Mouse (Mus musculus): ENCODE results near the gene Ndufb3.
"Not testable (repeated sequence)": the region's sequence is repeated elsewhere in the genome, so short reads cannot be mapped to it uniquely, and the experiment has no call there.

The Ndufb3 gene

DNA sequence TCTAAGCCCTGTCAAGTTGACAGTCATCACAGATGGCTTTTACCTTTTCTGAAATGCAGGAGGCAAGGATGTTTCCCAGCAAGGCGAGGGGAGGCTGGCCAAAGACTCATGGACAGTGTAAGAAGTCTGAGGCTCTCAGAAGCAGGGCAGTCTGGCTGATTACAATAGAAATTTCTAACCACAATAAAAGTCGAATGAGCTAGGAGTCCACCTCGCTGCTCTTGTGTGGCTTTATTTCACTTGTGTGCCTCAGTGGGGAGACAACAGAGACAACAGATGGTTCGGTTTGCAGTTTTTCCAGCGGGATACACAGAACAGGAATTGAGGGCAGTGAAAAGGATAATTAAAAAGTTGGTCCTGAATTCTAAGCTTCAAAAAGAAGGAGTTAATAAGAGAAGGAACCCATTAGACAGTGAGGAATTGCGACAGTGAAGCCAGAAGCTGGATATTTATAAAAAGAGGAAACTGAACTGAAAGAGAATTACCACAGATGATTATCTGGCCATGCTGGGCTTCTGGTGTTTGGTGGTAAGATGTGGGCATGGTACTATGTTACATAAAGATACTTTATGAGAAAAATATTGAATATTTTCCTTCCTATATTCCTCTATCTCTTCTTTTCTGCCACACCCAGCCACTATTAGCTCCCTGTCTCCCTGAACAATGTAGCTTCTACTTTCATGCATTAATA is 31.9 kb downstream of the Ndufb3 start:
- DNase-seq: no peak

GRCm38 (mm10) chr1:58618766-58619165 is 32.6 kb downstream of the Ndufb3 start:
- DNase-seq: no peak

GRCm38 (mm10) chr1:58621251-58621650 is 35.1 kb downstream of the Ndufb3 start:
- peak; percentile 73 for DNase-seq

- no peak for DNase-seq
Measured at GRCm38 (mm10) chr1:58621996-58622748, 36.0 kb downstream of the Ndufb3 start.

GRCm38 (mm10) chr1:58628847-58629246 is 42.7 kb downstream of the Ndufb3 start:
- not testable (repeated sequence) for DNase-seq

Data from kidney, adult 9 months (tissue).